Comparison of ENCODE assay signal across 12 mouse cellular contexts in the genomic region with DNA sequence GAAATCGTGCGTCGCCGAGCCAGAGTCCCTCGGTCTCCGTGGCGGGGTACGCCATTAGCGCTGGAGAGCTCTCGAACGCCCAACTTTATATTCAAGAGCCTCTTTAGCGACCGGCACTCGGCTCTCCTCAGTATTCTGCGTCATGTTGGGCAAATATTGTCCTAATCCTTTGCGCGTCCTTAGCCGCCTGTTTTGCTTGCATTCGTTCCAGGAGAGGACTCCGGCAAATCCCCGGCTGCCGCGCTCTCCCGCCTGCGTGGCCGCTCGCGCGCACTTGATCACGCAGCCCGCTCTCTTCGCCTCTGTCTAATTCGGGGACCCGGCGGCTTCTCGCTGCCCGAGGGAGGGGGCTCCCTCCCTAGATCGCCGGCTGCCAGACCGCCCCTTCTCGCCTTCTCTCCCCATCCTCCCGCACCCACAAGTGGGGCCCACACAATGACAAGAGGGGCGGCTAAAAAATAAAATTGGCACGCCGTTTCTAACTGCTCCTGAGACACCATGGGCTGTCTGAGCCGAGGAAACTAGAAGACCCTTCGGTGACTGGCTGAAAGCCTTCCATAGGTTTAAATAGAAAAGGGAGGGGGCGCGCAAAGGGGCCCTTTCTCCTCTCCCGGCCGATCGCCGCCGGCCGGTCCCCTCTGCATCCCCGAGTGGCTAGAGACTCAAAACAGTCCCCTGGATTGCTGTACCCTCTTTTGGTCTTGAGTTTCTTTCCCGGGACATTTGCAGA. TPM values are rescaled to one million over a fixed set of nuclear protein-coding genes. Genes with fewer than 3 reads are reported as not detected.
A peak's percentile ranks its signal among the peaks of the same experiment; 100 is the strongest.
DNase-seq lines count a peak whose midpoint lies in the region; ATAC-seq and TF ChIP-seq lines count a peak whose summit lies in the region.
"Had no signal": no experiment of that assay in that cellular context is flagged by ENCODE, and none has a peak within 500 bp of the region (broad histone marks: within the 10 kb centered on the region; RNA-seq: fewer than 3 reads in every experiment).

No protein-coding gene starts in this region.

- no peak for ATAC-seq in embryonic facial prominence, embryonic 14.5 days (ENCODE audit: low read depth)
- ATAC-seq in limb, embryonic 11.5 days (ENCODE audit: insufficient number of reproducible peaks, low FRiP score, low TSS enrichment, low read depth): no peak
- ATAC-seq in midbrain, embryonic 11.5 days (ENCODE audit: low FRiP score): no peak
- ATAC-seq in inflammation-experienced regulatory T-cells, adult 6 months: no peak
- no peak for ATAC-seq in CD4-positive, CD25-positive, alpha-beta regulatory T cell, adult 4 months

- peak overlapping the region; percentile 6 for H3K4me3 ChIP-seq in C2C12 (ENCODE audit: insufficient read depth, poor library complexity, severe bottlenecking)
- peak overlapping the region; percentile 44 for H3K4me3 ChIP-seq in embryonic facial prominence, embryonic 14.5 days (ENCODE audit: low read depth, low read length)
- peak overlapping the region; percentile 5; the same call in 1 of the 2 replicates for H3K4me3 ChIP-seq in limb, embryonic 11.5 days (ENCODE audit: low read depth, low read length)
- peak overlapping the region; percentile 62 for H3K4me3 ChIP-seq in midbrain, embryonic 11.5 days (ENCODE audit: low read depth, low read length)

- peaks cover 66% of the 10 kb centered on the region for H3K27me3 ChIP-seq in C2C12 (ENCODE audit: control insufficient read depth, insufficient read depth, insufficient read length)
- H3K27me3 ChIP-seq in embryonic facial prominence, embryonic 14.5 days (replicated peaks; ENCODE audit: control insufficient read depth, insufficient read depth, low read length): peaks cover 99% of the 10 kb centered on the region
- H3K27me3 ChIP-seq in limb, embryonic 11.5 days (ENCODE audit: control insufficient read depth, insufficient read depth, low read length): peaks cover 95% of the 10 kb centered on the region
- peaks cover 67% of the 10 kb centered on the region for H3K27me3 ChIP-seq in midbrain, embryonic 11.5 days (ENCODE audit: control insufficient read depth, insufficient read depth, low read length)

- H3K9me3 ChIP-seq in embryonic facial prominence, embryonic 14.5 days (ENCODE audit: control insufficient read depth, low read length): no peaks in the 10 kb centered on the region
- H3K9me3 ChIP-seq in limb, embryonic 11.5 days (ENCODE audit: control insufficient read depth, low read length): no peaks in the 10 kb centered on the region
- no peaks in the 10 kb centered on the region for H3K9me3 ChIP-seq in midbrain, embryonic 11.5 days (ENCODE audit: control insufficient read depth, low read length)

- no peak for TF ChIP-seq CTCF in C2C12 (IDR thresholded peaks at IDR 0.05; ENCODE audit: control insufficient read depth, insufficient read depth, insufficient read length)

- WGBS in embryonic facial prominence, embryonic 14.5 days: 1% methylated on average over 57 of the region's 57 CpGs
- under 1% methylated on average over 57 of the region's 57 CpGs for WGBS in limb, embryonic 11.5 days
- under 1% methylated on average over 57 of the region's 57 CpGs for WGBS in midbrain, embryonic 11.5 days

- no peak for DNase-seq in embryonic facial prominence, embryonic 14.5 days (ENCODE audit: low spot score)
- peak; percentile 76 for DNase-seq in limb, embryonic 11.5 days (ENCODE audit: low spot score)
- DNase-seq in midbrain, embryonic 11.5 days (ENCODE audit: low spot score, missing footprints): peak; percentile 98
- DNase-seq in cerebellum, adult 8-10 months: no peak
- no peak for DNase-seq in adrenal gland, postnatal 36 days
- DNase-seq: gastrocnemius, postnatal 25 days had no signal

- no peaks in the 10 kb centered on the region for H3K36me3 ChIP-seq in C2C12 (ENCODE audit: control insufficient read depth, insufficient read depth)
- H3K36me3 ChIP-seq in embryonic facial prominence, embryonic 14.5 days (ENCODE audit: control insufficient read depth, insufficient read depth, low read length): no peaks in the 10 kb centered on the region
- H3K36me3 ChIP-seq in limb, embryonic 11.5 days (ENCODE audit: control insufficient read depth, insufficient read depth, low read length): no peaks in the 10 kb centered on the region
- H3K36me3 ChIP-seq in midbrain, embryonic 11.5 days (ENCODE audit: control insufficient read depth, insufficient read depth, low read length): no peaks in the 10 kb centered on the region

- peak overlapping the region; percentile 66 for H3K9ac ChIP-seq in embryonic facial prominence, embryonic 14.5 days (ENCODE audit: low read depth, low read length)
- no peak overlapping the region for H3K9ac ChIP-seq in limb, embryonic 11.5 days (ENCODE audit: low read length)
- H3K9ac ChIP-seq in midbrain, embryonic 11.5 days (ENCODE audit: low read length): peak overlapping the region; percentile 72

- H3K79me3 ChIP-seq in C2C12 (ENCODE audit: low read depth): no peaks in the 10 kb centered on the region

- peak overlapping the region; percentile 44 for H3K27ac ChIP-seq in embryonic facial prominence, embryonic 14.5 days (replicated peaks; ENCODE audit: low read depth, low read length)
- H3K27ac ChIP-seq in limb, embryonic 11.5 days (replicated peaks; ENCODE audit: low read depth, low read length): no peak overlapping the region
- no peak overlapping the region for H3K27ac ChIP-seq in midbrain, embryonic 11.5 days (ENCODE audit: low read depth, low read length)

- peak overlapping the region; percentile 23 for H3ac ChIP-seq in C2C12 (ENCODE audit: control insufficient read depth, insufficient read length, low read depth)

- H3K4me2 ChIP-seq in embryonic facial prominence, embryonic 14.5 days (ENCODE audit: low read depth, low read length): peak overlapping the region; percentile 48
- no peak overlapping the region for H3K4me2 ChIP-seq in limb, embryonic 11.5 days (ENCODE audit: low read depth, severe bottlenecking)
- H3K4me2 ChIP-seq in midbrain, embryonic 11.5 days: peak overlapping the region; percentile 57

- no peaks in the 10 kb centered on the region for H3K4me1 ChIP-seq in embryonic facial prominence, embryonic 14.5 days (ENCODE audit: control insufficient read depth, insufficient read depth, low read length)
- peaks cover 6% of the 10 kb centered on the region; the same call in 1 of the 2 replicates for H3K4me1 ChIP-seq in limb, embryonic 11.5 days (ENCODE audit: control insufficient read depth, insufficient read depth, low read length)
- peaks cover 75% of the 10 kb centered on the region for H3K4me1 ChIP-seq in midbrain, embryonic 11.5 days (ENCODE audit: control insufficient read depth, insufficient read depth, low read length)

- no peaks in the 10 kb centered on the region for H3K79me2 ChIP-seq in C2C12 (ENCODE audit: control insufficient read depth, insufficient read depth)

TF ChIP-seq in C2C12, 6 proteins besides CTCF, POLR2A, EP300 and RAD21:
- TF ChIP-seq MYOD1 (IDR thresholded peaks at IDR 0.05; ENCODE audit: control insufficient read depth, insufficient read length, low read depth) (no peak), CEBPB (IDR thresholded peaks at IDR 0.05; ENCODE audit: low read depth) (no peak), FOSL1 (IDR thresholded peaks at IDR 0.05; ENCODE audit: insufficient read depth, low read length, poor library complexity, severe bottlenecking) (no peak)

RNA-seq across cellular contexts. Expression of gene Pax7, which starts 1.7 kb away (rescaled TPM):
- polyA plus RNA-seq in C2C12 (2012; fragmentation: generic; extraction: Trizol): 1.1 TPM
- polyA plus RNA-seq in embryonic facial prominence, embryonic 14.5 days (2014; fragmentation: Nextera tagmentation; extraction: Ambion mirVana): 2.6 TPM in 2 replicates
- polyA plus RNA-seq in limb, embryonic 11.5 days (2014; fragmentation: Nextera tagmentation; extraction: Ambion mirVana): 0.25 and 0.31 TPM in 2 replicates
- polyA plus RNA-seq in midbrain, embryonic 11.5 days (2014; fragmentation: Nextera tagmentation; extraction: Ambion mirVana): 3.1 and 3.4 TPM in 2 replicates
- not detected for polyA plus RNA-seq in inflammation-experienced regulatory T-cells, adult 6 months (2017; shearing (Covaris generic))
- not detected for total RNA-seq in adrenal gland, postnatal 36 days (2021)
- not detected for polyA plus RNA-seq in CD4-positive, CD25-positive, alpha-beta regulatory T cell, adult 4 months (2017; shearing (Covaris generic))
- total RNA-seq: adrenal gland, adult 18-20 months; common myeloid progenitor, adult 5-6 weeks; hematopoietic stem cell, adult 5-6 weeks had no signal

Comparison
In these comparisons a context has a peak if more than half of its experiments do, and no peak if none do; other contexts are left out.
1. H3K4me3 ChIP-seq: peak in every context shown above with its lines; median percentile 62 in midbrain, embryonic 11.5 days; 44 in embryonic facial prominence, embryonic 14.5 days; 6 in C2C12; 5 in limb, embryonic 11.5 days.
2. DNase-seq: peak in limb, embryonic 11.5 days (single experiment) and midbrain, embryonic 11.5 days (single experiment); none in embryonic facial prominence, embryonic 14.5 days (single experiment), cerebellum, adult 8-10 months (single experiment) and adrenal gland, postnatal 36 days (0 of 2).